Mouse (Mus musculus): Measurements from ENCODE around the gene Srm. TPM values are rescaled to one million over a fixed set of nuclear protein-coding genes. Genes with fewer than 3 reads are reported as not detected.

Srm gene
- 39.2 TPM for total RNA-seq (2023)

DNA sequence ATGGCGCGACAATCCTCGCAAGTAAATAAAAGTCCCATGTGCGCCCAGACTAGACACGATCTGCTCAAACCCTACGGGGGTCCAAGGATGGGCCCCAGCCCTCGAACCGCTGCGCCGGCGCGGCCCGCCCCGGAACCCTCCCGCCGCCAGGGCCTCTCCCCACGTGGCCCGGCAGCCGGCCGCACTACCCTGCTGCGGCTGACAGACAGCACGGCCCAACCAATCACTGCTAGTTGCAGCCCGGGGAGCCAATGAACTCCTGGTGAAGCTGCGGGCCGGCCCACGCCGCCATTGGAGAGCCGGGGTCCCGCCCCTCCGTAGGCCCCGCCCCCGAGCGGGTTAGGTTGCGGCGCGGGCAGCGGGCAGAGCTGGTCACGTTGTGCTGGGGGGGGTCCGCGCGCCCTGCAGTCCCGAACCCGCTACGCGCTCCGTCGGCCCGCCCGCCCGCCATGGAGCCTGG, at the start of gene Srm:
TSS of gene Srm (plus strand) at position 333 of the 460 bp plus-strand sequence.

GRCm38 (mm10) chr4:148558297-148559000, 32.9 kb upstream of the Srm start, which contains the start of gene Exosc10:
TSS of gene Exosc10 (plus strand) at chr4:148558429.

DNA sequence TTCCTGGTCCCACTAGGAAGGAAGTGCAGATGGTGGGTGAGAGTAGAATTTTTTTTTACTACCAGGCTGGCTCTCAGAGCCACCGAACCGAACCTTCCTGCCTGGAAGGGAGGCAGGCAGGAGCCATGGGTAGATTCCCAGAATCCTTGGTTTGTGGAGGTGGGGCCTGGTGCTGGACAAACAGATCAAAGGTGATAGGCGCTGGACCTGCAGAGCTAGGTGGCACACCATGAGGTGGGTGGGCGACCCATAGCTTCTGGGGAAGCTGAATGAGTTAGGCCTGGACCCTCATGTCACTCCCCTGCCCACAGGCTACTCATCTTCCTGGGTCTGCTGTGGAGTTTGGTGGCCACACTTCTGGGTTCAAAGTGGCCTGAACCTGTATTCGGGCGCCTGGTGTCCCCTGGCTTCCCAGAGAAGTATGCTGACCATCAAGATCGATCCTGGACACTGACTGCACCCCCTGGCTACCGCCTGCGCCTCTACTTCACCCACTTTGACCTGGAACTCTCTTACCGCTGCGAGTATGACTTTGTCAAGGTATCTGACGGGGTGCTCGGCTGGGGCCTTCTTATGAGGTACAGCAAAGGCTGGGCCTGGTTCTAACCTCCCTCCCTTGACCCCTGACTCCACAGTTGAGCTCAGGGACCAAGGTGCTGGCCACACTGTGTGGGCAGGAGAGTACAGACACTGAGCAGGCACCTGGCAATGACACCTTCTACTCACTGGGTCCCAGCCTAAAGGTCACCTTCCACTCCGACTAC, 11.2 kb downstream of the Srm start, which contains the start of gene Masp2:
TSS of gene Masp2 (plus strand) at position 198 of the 764 bp plus-strand sequence.

DNA sequence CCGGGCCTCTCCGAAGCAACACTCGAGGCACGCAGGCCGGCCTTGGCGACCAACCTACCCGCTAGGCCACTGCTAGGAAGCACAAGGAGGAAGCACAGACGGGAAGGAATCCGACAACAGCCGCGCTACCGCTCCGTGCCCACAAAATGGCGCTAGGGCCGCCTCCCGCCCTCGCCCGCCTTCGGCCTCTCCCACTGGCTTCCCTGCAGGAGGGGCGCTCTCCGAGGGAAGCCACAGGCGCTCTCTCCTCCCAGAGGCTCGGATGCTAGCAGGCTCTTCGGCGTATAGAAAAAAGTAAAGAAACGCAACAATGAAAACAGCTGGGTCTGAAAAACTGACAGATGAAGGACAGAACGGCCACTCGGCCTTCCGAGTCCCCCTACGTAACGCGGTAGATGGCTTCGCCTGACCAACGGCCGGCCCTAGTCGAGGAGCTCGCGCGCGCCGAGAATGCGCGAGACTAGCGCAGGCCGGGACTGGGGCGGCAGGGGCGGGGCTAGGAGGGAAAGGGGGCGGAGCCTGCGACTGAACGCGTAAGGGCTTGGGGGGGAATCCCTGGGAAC, 35.4 kb downstream of the Srm start, which contains the start of gene Tardbp:
TSS of gene Tardbp (minus strand) at position 397 of the 563 bp plus-strand sequence.

GRCm38 (mm10) chr4:148643291-148644156, 52.2 kb downstream of the Srm start, which contains the start of gene Gm572:
TSS of gene Gm572 (plus strand) at chr4:148643317.

Other genes starting within 250 kb of the Srm start
- 7.1 TPM for gene Ubiad1, start 146.7 kb upstream of the Srm start, total RNA-seq (2023)
- gene Mtor, start 142.9 kb upstream of the Srm start, total RNA-seq (2023) = 39.9 TPM
- gene Angptl7, start 91.0 kb upstream of the Srm start, total RNA-seq (2023) = not detected
- gene Exosc10, start 33.1 kb upstream of the Srm start, total RNA-seq (2023) = 106 TPM
- gene Masp2, start 11.1 kb downstream of the Srm start, total RNA-seq (2023) = 2.7 TPM
- gene Tardbp, start 35.5 kb downstream of the Srm start, total RNA-seq (2023) = 371 TPM
- not detected for gene Gm572, start 51.8 kb downstream of the Srm start, total RNA-seq (2023)
- gene Casz1, start 212.9 kb downstream of the Srm start, total RNA-seq (2023) = 5.3 TPM

All from CD4-positive naive resting alpha-beta T cell, adult 57 days (primary cell).